Mouse (Mus musculus) liver, embryonic 14.5 days (tissue): ENCODE measurements around the gene Vmn2r89. TPM values are rescaled to one million over a fixed set of nuclear protein-coding genes. Genes with fewer than 3 reads are reported as not detected.
"Not testable (repeated sequence)": the region's sequence is repeated elsewhere in the genome, so short reads cannot be mapped to it uniquely, and the experiment has no call there.

Source experiments
- ATAC-seq: fragments of 200-750 bp; cut with Nextera tagmentation; 2 replicates; pipeline ENCODE4 v1.8.0; 2017; ENCODE audit warnings: moderate number of reproducible peaks, mild to moderate bottlenecking, moderate library complexity; ENCODE audit not compliant: insufficient read depth
- DNase-seq, 3 experiments: peaks; one replicate each; pipeline ENCODE4 v3.0.0-alpha.2; 2012 to 2013; ENCODE audit warnings: low read depth in 3 of 3, low spot score in 3 of 3
- H3K27ac ChIP-seq: fragments of 300-500 bp; sonication (generic); 2 replicates; pipeline ENCODE4 v1.5.1; 2014; ENCODE audit warnings: moderate library complexity, mild to moderate bottlenecking, control low read depth, inconsistent platforms
- H3K27me3 ChIP-seq: fragments of 300-500 bp; sonication (generic); 2 replicates; pipeline ENCODE4 v1.6.1; 2014; ENCODE audit warnings: mild to moderate bottlenecking, low read length, moderate library complexity; ENCODE audit not compliant: control insufficient read depth, insufficient read depth
- H3K36me3 ChIP-seq: fragments of 300-500 bp; sonication (generic); replicated peaks from 2 replicates; pipeline ENCODE4 v1.6.1; 2014; ENCODE audit warnings: low read depth; ENCODE audit not compliant: control insufficient read depth, insufficient read depth
- H3K4me1 ChIP-seq, 2 experiments: fragments of 200-500 bp in 1 of 2; fragments of 300-500 bp in 1 of 2; sonication (generic) in 1 of 2; replicated peaks; 2 replicates each; pipeline ENCODE4 v1.6.1; 2012 to 2014; ENCODE audit warnings: antibody characterized with exemption in 1 of 2, inconsistent platforms in 1 of 2, low read length in 1 of 2; ENCODE audit not compliant: control insufficient read depth in 2 of 2, insufficient read depth in 2 of 2
- H3K4me2 ChIP-seq: fragments of 300-500 bp; sonication (generic); 2 replicates; pipeline ENCODE4 v1.6.1; 2014; ENCODE audit warnings: low read depth, mild to moderate bottlenecking, control low read depth, moderate library complexity
- H3K4me3 ChIP-seq, 2 experiments: fragments of 200-500 bp in 1 of 2; fragments of 300-500 bp in 1 of 2; sonication (generic) in 1 of 2; 2 replicates each; pipeline ENCODE4 v1.5.1; 2012 to 2014; ENCODE audit warnings: low read depth in 2 of 2, low read length in 2 of 2, mild to moderate bottlenecking in 2 of 2, control low read depth in 1 of 2, inconsistent platforms in 1 of 2, moderate library complexity in 1 of 2; ENCODE audit not compliant: insufficient read depth in 1 of 2
- H3K9ac ChIP-seq: fragments of 300-500 bp; sonication (generic); replicated peaks from 2 replicates; pipeline ENCODE4 v1.6.1; 2014; ENCODE audit warnings: mild to moderate bottlenecking, control low read depth, moderate library complexity
- H3K9me3 ChIP-seq: fragments of 300-500 bp; sonication (generic); 2 replicates; pipeline ENCODE4 v1.6.1; 2016; ENCODE audit warnings: low read length, mixed read lengths; ENCODE audit not compliant: control insufficient read depth
- CTCF ChIP-seq: IDR thresholded peaks from 2 replicates; pipeline ENCODE4 v1.5.1; 2016; ENCODE audit warnings: antibody characterized with exemption, low read depth, control low read depth
- EP300 ChIP-seq: IDR thresholded peaks from 2 replicates; pipeline ENCODE4 v1.6.1; 2016; ENCODE audit warnings: antibody characterized with exemption, low read depth
- WGBS: fragments of 180-500 bp; shearing (Covaris S2); extraction: QIAGEN DNeasy Blood & Tissue Kit; methylation state at CpG from one replicate; pipeline ENCODE4 v1.1.7; 2014; ENCODE audit not compliant: insufficient replicate concordance; 5-methylcytosine and 5-hydroxymethylcytosine counted together
- polyA plus RNA-seq, 2 experiments: library from polyadenylated mRNA; depleted of rRNA in 1 of 2; stranded (reverse) in 1 of 2; unstranded in 1 of 2; fragments of >200 nt; fragmentation: Nextera tagmentation in 1 of 2; extraction: Ambion mirVana in 1 of 2; gene quantifications; 2 replicates each; pipeline versions ENCODE4 v1.2.1 to v1.2.3; 2012 to 2014

Vmn2r89 gene
- polyA plus RNA-seq, 2 experiments: not detected

- 83% methylated on average over 26 of the region's 26 CpGs for WGBS
- no peak overlapping the region for H3K27ac ChIP-seq
- ATAC-seq: 0 out of 2 replicates have a peak, but pooled peaks have one; percentile 6
- H3K4me2 ChIP-seq: no peak overlapping the region
- no peaks in the 10 kb centered on the region for H3K27me3 ChIP-seq
- no peak overlapping the region for H3K4me3 ChIP-seq
- no peak for TF ChIP-seq CTCF
- TF ChIP-seq EP300: no peak
- no peak overlapping the region for H3K9ac ChIP-seq
- no peak for DNase-seq
- no peaks in the 10 kb centered on the region for H3K36me3 ChIP-seq
- peaks cover 12% of the 10 kb centered on the region for H3K9me3 ChIP-seq
- H3K4me1 ChIP-seq: no peaks in the 10 kb centered on the region
These were observed 16.6 kb upstream of the Vmn2r89 start for GRCm38 (mm10) chr14:51435020-51435419.

- H3K4me1 ChIP-seq: no peaks in the 10 kb centered on the region
- no peaks in the 10 kb centered on the region for H3K27me3 ChIP-seq
- no peak for DNase-seq
- ATAC-seq: no peak
- H3K9ac ChIP-seq: no peak overlapping the region
- 68% methylated on average over 4 of the region's 4 CpGs for WGBS
- H3K4me2 ChIP-seq: no peak overlapping the region
- H3K36me3 ChIP-seq: no peaks in the 10 kb centered on the region
- TF ChIP-seq CTCF (no peak), EP300 (no peak)
- H3K4me3 ChIP-seq: no peak overlapping the region
- H3K27ac ChIP-seq: no peak overlapping the region
- peaks cover 12% of the 10 kb centered on the region for H3K9me3 ChIP-seq
These were observed 12.7 kb upstream of the Vmn2r89 start for GRCm38 (mm10) chr14:51438955-51439354.

GRCm38 (mm10) chr14:51480278-51480677, 28.6 kb downstream of the Vmn2r89 start:
- not testable (repeated sequence) for H3K27me3 ChIP-seq, ATAC-seq, H3K36me3 ChIP-seq, H3K4me3 ChIP-seq, H3K27ac ChIP-seq, H3K4me1 ChIP-seq, H3K9me3 ChIP-seq, H3K4me2 ChIP-seq, H3K9ac ChIP-seq, DNase-seq
- 64% methylated on average over 10 of the region's 10 CpGs for WGBS

- not testable (repeated sequence) for ATAC-seq, H3K9me3 ChIP-seq
- WGBS: 60% methylated on average over 12 of the region's 12 CpGs
These were observed 29.8 kb downstream of the Vmn2r89 start for GRCm38 (mm10) chr14:51481332-51482015.

GRCm38 (mm10) chr14:51482051-51482715, 30.5 kb downstream of the Vmn2r89 start:
- WGBS: 71% methylated on average over 5 of the region's 5 CpGs
- H3K9me3 ChIP-seq: no peaks in the 10 kb centered on the region
- no peak overlapping the region for H3K4me3 ChIP-seq
- H3K27me3 ChIP-seq: no peaks in the 10 kb centered on the region
- H3K36me3 ChIP-seq: no peaks in the 10 kb centered on the region
- ATAC-seq (no peak), DNase-seq (no peak)
- no peak overlapping the region for H3K9ac ChIP-seq
- no peak overlapping the region for H3K27ac ChIP-seq
- H3K4me1 ChIP-seq: no peaks in the 10 kb centered on the region
- no peak for TF ChIP-seq CTCF
- TF ChIP-seq EP300: no peak
- no peak overlapping the region for H3K4me2 ChIP-seq

More at GRCm38 (mm10) chr14:51481332-51482015, 29.8 kb downstream of the Vmn2r89 start:
- not testable (repeated sequence) for H3K27me3 ChIP-seq, H3K4me3 ChIP-seq, DNase-seq, H3K4me2 ChIP-seq, H3K9ac ChIP-seq, H3K4me1 ChIP-seq, H3K36me3 ChIP-seq, H3K27ac ChIP-seq

GRCm38 (mm10) chr14:51482971-51483381, 31.3 kb downstream of the Vmn2r89 start:
- not testable (repeated sequence) for H3K4me3 ChIP-seq, H3K4me1 ChIP-seq, H3K36me3 ChIP-seq, H3K27me3 ChIP-seq, H3K9ac ChIP-seq, H3K27ac ChIP-seq, H3K4me2 ChIP-seq, ATAC-seq, H3K9me3 ChIP-seq, DNase-seq
- 43% methylated on average over 10 of the region's 10 CpGs for WGBS
